Mouse (Mus musculus) c-Kit-positive CD71-negative TER-119-negative erythroid progenitor cells, embryonic 14.5 days (primary cell): ENCODE measurements around the gene Ptpn14.
A peak's percentile ranks its signal among the peaks of the same experiment; 100 is the strongest.

Experiments used
- DNase-seq: peaks from one replicate; pipeline ENCODE4 v3.0.0-alpha.2; 2013; ENCODE audit warnings: low read depth

The Ptpn14 gene

GRCm38 (mm10) chr1:189903169-189903568, 175.1 kb downstream of the Ptpn14 start:
- DNase-seq = no peak

- no peak for DNase-seq
Measured at GRCm38 (mm10) chr1:189910685-189911345, 182.7 kb downstream of the Ptpn14 start.

- DNase-seq = no peak
Measured at GRCm38 (mm10) chr1:189913093-189913760, 185.2 kb downstream of the Ptpn14 start.

GRCm38 (mm10) chr1:189916422-189917125, 188.5 kb downstream of the Ptpn14 start:
- DNase-seq = no peak

GRCm38 (mm10) chr1:189917126-189917500, 189.0 kb downstream of the Ptpn14 start:
- DNase-seq = no peak

- no peak for DNase-seq
Measured at GRCm38 (mm10) chr1:189919756-189920155, 191.7 kb downstream of the Ptpn14 start.

GRCm38 (mm10) chr1:189920701-189921567, 192.9 kb downstream of the Ptpn14 start:
- no peak for DNase-seq

GRCm38 (mm10) chr1:189921568-189921817, 193.4 kb downstream of the Ptpn14 start:
- no peak for DNase-seq

GRCm38 (mm10) chr1:189921818-189922592, 193.9 kb downstream of the Ptpn14 start, which contains the start of gene Smyd2:
TSS of gene Smyd2 (minus strand) at chr1:189922363.
- DNase-seq = peak; percentile 54

- DNase-seq = no peak
Measured at GRCm38 (mm10) chr1:189922721-189923120, 194.7 kb downstream of the Ptpn14 start.

GRCm38 (mm10) chr1:189923157-189923556, 195.1 kb downstream of the Ptpn14 start:
- DNase-seq = no peak

- DNase-seq = no peak
Measured at GRCm38 (mm10) chr1:189923871-189924568, 196.0 kb downstream of the Ptpn14 start.

GRCm38 (mm10) chr1:189926279-189926678, 198.2 kb downstream of the Ptpn14 start:
- no peak for DNase-seq
